Comparison of ENCODE assay signal across 9 mouse cellular contexts in genomic region chr9:22532810-22533447, GRCm38 (mm10). TPM values are rescaled to one million over a fixed set of nuclear protein-coding genes. Genes with fewer than 3 reads are reported as not detected.
DNase-seq lines count a peak whose midpoint lies in the region; ATAC-seq and TF ChIP-seq lines count a peak whose summit lies in the region.
"Had no signal": no experiment of that assay in that cellular context is flagged by ENCODE, and none has a peak within 500 bp of the region (broad histone marks: within the 10 kb centered on the region; RNA-seq: fewer than 3 reads in every experiment).

No protein-coding gene starts in this region.

- no peak overlapping the region for H3K4me2 ChIP-seq in CH12.LX (ENCODE audit: insufficient read depth, low read depth, poor library complexity, severe bottlenecking)
- H3K4me2 ChIP-seq in intestine, embryonic 15.5 days (replicated peaks) = no peak overlapping the region
- H3K4me2 ChIP-seq in midbrain, embryonic 12.5 days (replicated peaks) = no peak overlapping the region
- H3K4me2 ChIP-seq: heart, embryonic 13.5 days had no signal

- no peaks in the 10 kb centered on the region for H3K9me3 ChIP-seq in CH12.LX (replicated peaks; ENCODE audit: low read length)
- H3K9me3 ChIP-seq in intestine, embryonic 15.5 days = no peaks in the 10 kb centered on the region
- no peaks in the 10 kb centered on the region for H3K9me3 ChIP-seq in midbrain, embryonic 12.5 days
- H3K9me3 ChIP-seq: heart, embryonic 13.5 days had no signal

- intact Hi-C loops in gastrocnemius, postnatal 36 days (cut with DNase I) = no loop called here

- H3K9ac ChIP-seq in CH12.LX (ENCODE audit: insufficient read depth, low read depth) = no peak overlapping the region
- H3K9ac ChIP-seq in intestine, embryonic 15.5 days = no peak overlapping the region
- no peak overlapping the region for H3K9ac ChIP-seq in midbrain, embryonic 12.5 days (replicated peaks)
- H3K9ac ChIP-seq: heart, embryonic 13.5 days had no signal

- no peak overlapping the region for H3K4me3 ChIP-seq in CH12.LX (replicated peaks in 1 of 3; ENCODE audit: low read depth in 2 of 3, low read length in 2 of 3, poor library complexity in 1 of 3)
- no peak overlapping the region for H3K4me3 ChIP-seq in intestine, embryonic 15.5 days (replicated peaks)
- H3K4me3 ChIP-seq in midbrain, embryonic 12.5 days = no peak overlapping the region
- H3K4me3 ChIP-seq: heart, embryonic 13.5 days had no signal

- ATAC-seq in intestine, embryonic 15.5 days = peak; percentile 58
- ATAC-seq in midbrain, embryonic 12.5 days (ENCODE audit: low FRiP score, low read depth) = peak; percentile 74

- in situ Hi-C loops in CH12.LX (cut with MboI; ENCODE audit: low pct_ligation_motif_present, low pct_unique_long_range_greater_than_20kb, low sequenced_read_pairs) = no loop called here

- dilution Hi-C loops in CH12.LX (cut with MboI; ENCODE audit: extremely low pct_ligation_motif_present, extremely low pct_unique_long_range_greater_than_20kb, low sequenced_read_pairs) = no loop called here

- no peaks in the 10 kb centered on the region for H3K79me2 ChIP-seq in CH12.LX (replicated peaks; ENCODE audit: control insufficient read depth, extremely low read depth, insufficient read depth, poor library complexity, severe bottlenecking)

- WGBS in intestine, embryonic 15.5 days = 55% methylated on average over 9 of the region's 9 CpGs
- 56% methylated on average over 9 of the region's 9 CpGs for WGBS in midbrain, embryonic 12.5 days

- H3K36me3 ChIP-seq in CH12.LX (replicated peaks in 1 of 2; ENCODE audit: control insufficient read depth in 1 of 2, insufficient read depth in 1 of 2, low read length in 1 of 2) = no peaks in the 10 kb centered on the region
- no peaks in the 10 kb centered on the region for H3K36me3 ChIP-seq in intestine, embryonic 15.5 days
- H3K36me3 ChIP-seq in midbrain, embryonic 12.5 days = no peaks in the 10 kb centered on the region
- H3K36me3 ChIP-seq: heart, embryonic 13.5 days had no signal

- H3K27me3 ChIP-seq in CH12.LX (replicated peaks) = no peaks in the 10 kb centered on the region
- no peaks in the 10 kb centered on the region for H3K27me3 ChIP-seq in intestine, embryonic 15.5 days (replicated peaks)
- H3K27me3 ChIP-seq in midbrain, embryonic 12.5 days = no peaks in the 10 kb centered on the region
- H3K27me3 ChIP-seq: heart, embryonic 13.5 days had no signal

- peak in 1 of 2 experiments; percentile 66; a peak in 2 of 4 replicates for TF ChIP-seq CTCF in CH12.LX (conservative IDR thresholded peaks at IDR 0.05 in 1 of 2, IDR thresholded peaks at IDR 0.05 in 1 of 2; ENCODE audit: low read depth in 2 of 2, low read length in 2 of 2)

- no peak for TF ChIP-seq POLR2A in CH12.LX (IDR thresholded peaks at IDR 0.05; ENCODE audit: low read depth, low read length)

- H3K4me1 ChIP-seq in CH12.LX (ENCODE audit: control insufficient read depth in 1 of 2, insufficient read depth in 2 of 2) = no peaks in the 10 kb centered on the region
- H3K4me1 ChIP-seq in intestine, embryonic 15.5 days (replicated peaks) = no peaks in the 10 kb centered on the region
- H3K4me1 ChIP-seq in midbrain, embryonic 12.5 days = peaks cover 6% of the 10 kb centered on the region; the same call in 1 of the 2 replicates

- DNase-seq in CH12.LX (ENCODE audit: extremely low read depth) (peak; percentile 48), NIH3T3 (ENCODE audit: low read depth) (peak; percentile 77)
- peak; percentile 24 for DNase-seq in embryo, embryonic 9.5 days (ENCODE audit: extremely low spot score)
- peak; percentile 14 to 49 for DNase-seq in left cerebral cortex, adult 8-10 months (ENCODE audit: low spot score in 2 of 2)
- DNase-seq in telencephalon, adult 2 months (ENCODE audit: low read depth, low spot score) = peak; percentile 69
- DNase-seq in gastrocnemius, postnatal 36 days = no peak

- no peak for TF ChIP-seq EP300 in CH12.LX (IDR thresholded peaks at IDR 0.05; ENCODE audit: low read length)

- TF ChIP-seq RAD21 in CH12.LX (IDR thresholded peaks at IDR 0.05; ENCODE audit: low read depth, low read length) = peak; percentile 48

- no peak overlapping the region for H3K27ac ChIP-seq in CH12.LX (ENCODE audit: insufficient read depth, low read depth)
- H3K27ac ChIP-seq in intestine, embryonic 15.5 days = no peak overlapping the region
- no peak overlapping the region for H3K27ac ChIP-seq in midbrain, embryonic 12.5 days (replicated peaks)
- H3K27ac ChIP-seq: heart, embryonic 13.5 days had no signal

TF ChIP-seq in CH12.LX, 34 proteins besides CTCF, POLR2A, EP300 and RAD21:
- no peak for TF ChIP-seq ZKSCAN1 (IDR thresholded peaks at IDR 0.05; ENCODE audit: borderline replicate concordance, low read depth, low read length)
- TF ChIP-seq JUND (conservative IDR thresholded peaks at IDR 0.05; ENCODE audit: low read depth, low read length) = no peak
- no peak for TF ChIP-seq BHLHE40 (IDR thresholded peaks at IDR 0.05; ENCODE audit: low read depth, low read length)
- TF ChIP-seq SMC3 (IDR thresholded peaks at IDR 0.05; ENCODE audit: low read depth, low read length) = peak; percentile 21
- no peak for TF ChIP-seq POLR2AphosphoS2 (IDR thresholded peaks at IDR 0.05; ENCODE audit: low read depth, low read length)
- TF ChIP-seq ZMIZ1 (IDR thresholded peaks at IDR 0.05; ENCODE audit: low read depth, low read length) = no peak
- TF ChIP-seq ELF1 (IDR thresholded peaks at IDR 0.05; ENCODE audit: low read depth, low read length) = peak; percentile 38; the same call in 1 of the 2 replicates
- TF ChIP-seq MXI1 (IDR thresholded peaks at IDR 0.05; ENCODE audit: low read depth, low read length) = no peak
- no peak for TF ChIP-seq HCFC1 (IDR thresholded peaks at IDR 0.05; ENCODE audit: low read depth, low read length)
- TF ChIP-seq E2F4 (IDR thresholded peaks at IDR 0.05; ENCODE audit: insufficient replicate concordance, low read depth, low read length) = no peak
- no peak for TF ChIP-seq PAX5 (IDR thresholded peaks at IDR 0.05; ENCODE audit: low read length)
- no peak for TF ChIP-seq ZNF384 (IDR thresholded peaks at IDR 0.05; ENCODE audit: low read depth, low read length)
- no peak for TF ChIP-seq SIN3A (IDR thresholded peaks at IDR 0.05; ENCODE audit: low read length)
- no peak for TF ChIP-seq MAX (IDR thresholded peaks at IDR 0.05; ENCODE audit: low read length)
- no peak for TF ChIP-seq USF1 (IDR thresholded peaks at IDR 0.05; ENCODE audit: low read depth, low read length)
- TF ChIP-seq KAT2A (IDR thresholded peaks at IDR 0.05; ENCODE audit: insufficient replicate concordance, low read length) = no peak
- TF ChIP-seq MAFK (IDR thresholded peaks at IDR 0.05; ENCODE audit: insufficient replicate concordance, low read length) = no peak
- peak; percentile 76 for TF ChIP-seq NRF1 (IDR thresholded peaks at IDR 0.05; ENCODE audit: low read depth, low read length)
- no peak for TF ChIP-seq GABPA (IDR thresholded peaks at IDR 0.05; ENCODE audit: insufficient replicate concordance, low read depth, low read length)
- TF ChIP-seq IRF4 (IDR thresholded peaks at IDR 0.05; ENCODE audit: low read depth, low read length) = no peak
- no peak for TF ChIP-seq CHD2 (IDR thresholded peaks at IDR 0.05; ENCODE audit: low read length)

RNA-seq across cellular contexts. Expression of gene Bbs9, which starts 57.4 kb away (rescaled TPM):
- total RNA-seq in CH12.LX (2012; rRNA removed) (8.1 and 9.1 TPM in 2 replicates), CH12.LX (2014; rRNA removed) (7.8 and 8.5 TPM in 2 replicates)
- polyA plus RNA-seq in CH12.LX (2012; ENCODE audit: insufficient read length, low read depth) = 6.9 and 8.5 TPM in 2 replicates
- 11.8 and 13.1 TPM in 2 replicates for polyA plus RNA-seq in intestine, embryonic 15.5 days (2015; fragmentation: Nextera tagmentation; extraction: Ambion mirVana)
- 10 to 100 TPM; 48.2 to 51.0 (median 50.1) TPM for total RNA-seq in left cerebral cortex, adult 8-10 months (2022)
- 18.4 and 19.1 TPM in 2 replicates for polyA plus RNA-seq in midbrain, embryonic 12.5 days (2016; fragmentation: Nextera tagmentation; extraction: Ambion mirVana)
- total RNA-seq in gastrocnemius, postnatal 36 days (2021) = 1 to 10 TPM; 6.8 to 8.7 TPM

Comparison
In these comparisons a context has a peak if more than half of its experiments do, and no peak if none do; other contexts are left out.
1. DNase-seq: peak in CH12.LX (single experiment), NIH3T3 (single experiment), embryo, embryonic 9.5 days (single experiment), left cerebral cortex, adult 8-10 months (2 of 2) and telencephalon, adult 2 months (single experiment); none in gastrocnemius, postnatal 36 days (0 of 2).
2. RNA of gene Bbs9, which starts 57.4 kb away (total RNA-seq): 48.2 to 51.0 TPM in left cerebral cortex, adult 8-10 months; 7.8 to 9.1 TPM in CH12.LX and 6.8 to 8.7 TPM in gastrocnemius, postnatal 36 days; every median in the first group is over 4 times any median in the second.